Mouse (Mus musculus): ENCODE measurements at regions not wholly inside any gene's neighbourhood (a gene's known extent, or its start where the extent isn't known, plus 50 kb on each side); places are given as distances from the start of the nearest gene placed in this dataset.

GRCm38 (mm10) chr11:40394864-40395266 is 300.1 kb downstream of the Mat2b start:
- H3K4me3 ChIP-seq = no peak overlapping the region
- no peaks in the 10 kb centered on the region for H3K27me3 ChIP-seq
- H3K27ac ChIP-seq = no peak overlapping the region
- no peaks in the 10 kb centered on the region for H3K9me3 ChIP-seq (replicated peaks)
- ATAC-seq = peak; percentile 39
- H3K36me3 ChIP-seq (ENCODE audit: poor library complexity, severe bottlenecking) = no peaks in the 10 kb centered on the region
- WGBS = 29% methylated on average over 7 of the region's 7 CpGs
- peak overlapping the region; percentile 26 for H3K4me2 ChIP-seq
- H3K4me1 ChIP-seq = peaks cover 28% of the 10 kb centered on the region
- H3K9ac ChIP-seq = no peak overlapping the region

- no peak overlapping the region for H3K4me2 ChIP-seq
- H3K9ac ChIP-seq = no peak overlapping the region
- ATAC-seq = peak; percentile 7
- H3K4me1 ChIP-seq = peaks cover 28% of the 10 kb centered on the region
- H3K4me3 ChIP-seq = no peak overlapping the region
- no peaks in the 10 kb centered on the region for H3K9me3 ChIP-seq (replicated peaks)
- H3K36me3 ChIP-seq (ENCODE audit: poor library complexity, severe bottlenecking) = no peaks in the 10 kb centered on the region
- no peak overlapping the region for H3K27ac ChIP-seq
- no peaks in the 10 kb centered on the region for H3K27me3 ChIP-seq
- WGBS = 31% methylated on average over 4 of the region's 4 CpGs
Measured at GRCm38 (mm10) chr11:40394283-40394758, 300.7 kb downstream of the Mat2b start.

GRCm38 (mm10) chr11:40380696-40381095 is 314.3 kb downstream of the Mat2b start:
- H3K9ac ChIP-seq = no peak overlapping the region
- WGBS = 75% methylated on average over 3 of the region's 3 CpGs
- H3K27me3 ChIP-seq = no peaks in the 10 kb centered on the region; the same call in 1 of the 2 replicates
- no peaks in the 10 kb centered on the region for H3K36me3 ChIP-seq (ENCODE audit: poor library complexity, severe bottlenecking)
- ATAC-seq = no peak
- no peaks in the 10 kb centered on the region for H3K4me1 ChIP-seq
- H3K4me2 ChIP-seq = no peak overlapping the region
- no peaks in the 10 kb centered on the region for H3K9me3 ChIP-seq (replicated peaks)
- no peak overlapping the region for H3K4me3 ChIP-seq
- H3K27ac ChIP-seq = no peak overlapping the region

GRCm38 (mm10) chr11:40371696-40372095 is 323.3 kb downstream of the Mat2b start:
- no peak overlapping the region for H3K4me2 ChIP-seq
- H3K36me3 ChIP-seq (ENCODE audit: poor library complexity, severe bottlenecking) = no peaks in the 10 kb centered on the region
- H3K9me3 ChIP-seq (replicated peaks) = no peaks in the 10 kb centered on the region
- H3K9ac ChIP-seq = no peak overlapping the region
- no peak overlapping the region for H3K27ac ChIP-seq
- H3K4me1 ChIP-seq = no peaks in the 10 kb centered on the region
- H3K4me3 ChIP-seq = no peak overlapping the region
- no peaks in the 10 kb centered on the region for H3K27me3 ChIP-seq
- WGBS = 92% methylated on average over 2 of the region's 2 CpGs
- no peak for ATAC-seq

- no peak for ATAC-seq
Measured at GRCm38 (mm10) chr11:40366573-40366972, 328.4 kb downstream of the Mat2b start.

GRCm38 (mm10) chr11:40362530-40363185 is 332.3 kb downstream of the Mat2b start:
- ATAC-seq = peak; percentile 84
- 7% methylated on average over 2 of the region's 2 CpGs for WGBS

More at GRCm38 (mm10) chr11:40366573-40366972, 328.4 kb downstream of the Mat2b start:
- Histone ChIP-seq H3K4me1 (peaks cover 10% of the 10 kb centered on the region), H3K9me3 (replicated peaks) (no peaks in the 10 kb centered on the region), H3K27me3 (no peaks in the 10 kb centered on the region), H3K4me2 (no peak overlapping the region), H3K4me3 (no peak overlapping the region), H3K9ac (no peak overlapping the region), H3K36me3 (ENCODE audit: poor library complexity, severe bottlenecking) (no peaks in the 10 kb centered on the region), H3K27ac (no peak overlapping the region)

More at GRCm38 (mm10) chr11:40362530-40363185, 332.3 kb downstream of the Mat2b start:
- H3K9ac ChIP-seq = no peak overlapping the region
- no peaks in the 10 kb centered on the region for H3K36me3 ChIP-seq (ENCODE audit: poor library complexity, severe bottlenecking)
- H3K27ac ChIP-seq = no peak overlapping the region
- H3K4me2 ChIP-seq = no peak overlapping the region
- H3K4me3 ChIP-seq = no peak overlapping the region
- peaks cover 10% of the 10 kb centered on the region for H3K4me1 ChIP-seq
- H3K9me3 ChIP-seq (replicated peaks) = no peaks in the 10 kb centered on the region
- no peaks in the 10 kb centered on the region for H3K27me3 ChIP-seq

Measured in forebrain, embryonic 13.5 days (tissue).